Mouse (Mus musculus): Measurements from ENCODE around the gene Frmd4b. TPM values are rescaled to one million over a fixed set of nuclear protein-coding genes. Genes with fewer than 3 reads are reported as not detected.
"Not testable (repeated sequence)": the region's sequence is repeated elsewhere in the genome, so short reads cannot be mapped to it uniquely, and the experiment has no call there.

Gene Frmd4b
- polyA plus RNA-seq, 1 experiment from 2014 or later, result 15.7 TPM

DNA sequence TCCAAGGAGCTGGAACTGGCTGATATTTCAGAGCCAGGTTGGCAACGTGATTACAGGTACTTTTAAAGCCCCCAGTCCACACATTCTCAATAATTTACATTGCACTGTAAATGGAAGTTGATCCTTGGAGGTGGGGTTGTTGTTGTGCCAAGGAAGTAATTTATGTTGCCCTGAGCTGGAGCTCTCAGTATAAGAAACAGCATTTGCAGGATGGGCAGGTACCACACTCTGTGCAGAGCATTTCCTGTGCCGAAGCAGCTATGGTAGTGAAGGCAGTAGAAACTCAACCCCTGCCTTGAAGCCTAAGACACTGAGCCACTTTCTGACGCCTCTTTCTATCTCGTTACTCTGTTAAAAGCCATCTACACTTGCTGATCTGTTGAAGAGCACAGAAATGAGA lies 341.6 kb downstream of the Frmd4b start:
- H3K27ac ChIP-seq, result no peak overlapping the region
- H3K4me2 ChIP-seq, result no peak overlapping the region
- no peak for ATAC-seq (ENCODE audit: borderline replicate concordance, extremely low read depth, low FRiP score, low TSS enrichment)
- WGBS, result 55% methylated on average over 4 of the region's 4 CpGs
- H3K36me3 ChIP-seq, result no peaks in the 10 kb centered on the region
- H3K27me3 ChIP-seq, result no peaks in the 10 kb centered on the region; the same call in 1 of the 2 replicates
- H3K9me3 ChIP-seq, result no peaks in the 10 kb centered on the region
- no peak overlapping the region for H3K9ac ChIP-seq
- peaks cover 36% of the 10 kb centered on the region for H3K4me1 ChIP-seq
- H3K4me3 ChIP-seq, result no peak overlapping the region

DNA sequence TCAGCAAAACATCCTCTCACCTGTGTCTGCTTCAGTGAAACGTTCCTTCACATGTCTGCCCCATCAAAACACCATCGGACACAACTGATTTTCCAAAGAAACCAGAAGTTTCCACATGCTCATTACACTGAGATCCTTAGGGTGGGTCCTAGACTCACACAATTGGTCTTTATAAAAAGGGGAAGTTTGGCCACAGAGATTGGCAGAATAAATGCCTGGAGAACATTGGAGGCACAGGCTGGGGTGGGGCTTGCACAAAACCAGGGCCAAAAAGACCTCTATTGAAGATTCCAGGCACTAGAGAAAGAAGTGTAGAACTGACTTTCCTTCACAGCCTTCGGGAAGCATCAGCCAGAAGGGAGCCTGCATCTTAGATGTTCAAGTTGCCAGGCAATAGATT lies 343.6 kb downstream of the Frmd4b start:
- ATAC-seq (ENCODE audit: borderline replicate concordance, extremely low read depth, low FRiP score, low TSS enrichment), result no peak
- H3K27ac ChIP-seq, result no peak overlapping the region
- no peaks in the 10 kb centered on the region for H3K9me3 ChIP-seq
- H3K4me1 ChIP-seq, result peaks cover 29% of the 10 kb centered on the region
- WGBS, result 69% methylated on average over 3 of the region's 3 CpGs
- no peak overlapping the region for H3K4me3 ChIP-seq
- H3K9ac ChIP-seq, result no peak overlapping the region
- no peaks in the 10 kb centered on the region for H3K36me3 ChIP-seq
- no peak overlapping the region for H3K4me2 ChIP-seq
- H3K27me3 ChIP-seq, result no peaks in the 10 kb centered on the region; the same call in 1 of the 2 replicates

DNA sequence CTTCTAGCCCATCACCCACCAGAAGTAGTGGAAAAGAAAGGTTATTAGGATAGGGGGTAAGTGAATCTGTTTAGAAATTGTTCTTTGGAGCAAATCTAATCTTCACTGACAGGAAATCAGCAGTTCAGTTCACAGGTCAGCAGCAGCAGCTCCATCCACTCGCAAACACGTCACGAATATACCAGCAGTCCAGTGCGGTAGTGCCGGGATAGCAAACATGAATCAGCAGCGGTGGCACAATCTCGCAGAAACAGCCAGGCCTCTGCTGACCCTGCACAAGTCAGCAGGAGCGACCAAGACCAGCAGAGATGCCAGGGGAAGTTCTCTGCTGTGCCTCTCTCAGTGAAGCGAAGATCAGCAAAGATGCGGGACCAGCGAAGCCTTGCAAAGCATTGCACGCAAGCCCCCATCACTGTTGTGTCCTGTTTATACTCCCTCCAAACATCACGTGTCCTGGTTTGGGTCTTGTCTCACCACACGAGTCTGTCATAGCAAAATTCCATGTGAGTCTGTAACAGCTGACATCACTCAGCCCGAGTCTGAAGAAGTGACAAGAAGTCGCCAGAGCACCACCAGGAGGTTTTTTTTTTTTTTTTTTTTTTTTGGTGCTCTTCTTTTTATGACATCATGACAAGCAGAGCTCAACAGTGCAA lies 344.2 kb downstream of the Frmd4b start:
- H3K9me3 ChIP-seq, result no peaks in the 10 kb centered on the region
- H3K27me3 ChIP-seq, result no peaks in the 10 kb centered on the region; the same call in 1 of the 2 replicates
- H3K4me2 ChIP-seq, result peak overlapping the region; percentile 22; the same call in 1 of the 2 replicates
- WGBS, result 36% methylated on average over 16 of the region's 16 CpGs
- peak; percentile 72; the same call in 1 of the 2 replicates for ATAC-seq (ENCODE audit: borderline replicate concordance, extremely low read depth, low FRiP score, low TSS enrichment)
- no peaks in the 10 kb centered on the region for H3K36me3 ChIP-seq
- H3K4me1 ChIP-seq, result peaks cover 24% of the 10 kb centered on the region
- no peak overlapping the region for H3K4me3 ChIP-seq
- H3K9ac ChIP-seq, result no peak overlapping the region
- peak overlapping the region; percentile 57 for H3K27ac ChIP-seq

DNA sequence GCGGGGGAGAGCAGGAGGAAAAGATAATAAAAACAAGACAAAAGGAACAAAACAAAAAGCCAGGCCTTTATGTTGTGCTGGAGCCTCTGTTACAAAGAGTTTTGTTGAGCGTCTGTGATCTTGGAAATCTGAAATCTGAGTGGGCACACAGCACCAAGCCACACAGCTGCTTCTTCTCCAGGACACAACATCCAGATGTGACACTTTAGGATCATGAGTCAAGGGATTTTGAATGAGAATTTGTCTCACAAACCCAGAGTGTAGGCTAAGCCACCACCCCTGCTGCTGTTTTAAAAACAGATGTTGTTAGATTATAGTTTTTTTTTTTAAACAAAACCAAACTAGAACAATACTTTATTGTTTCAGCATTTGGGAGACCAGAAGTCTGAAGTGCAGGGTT lies 345.0 kb downstream of the Frmd4b start:
- Histone ChIP-seq H3K9ac (no peak overlapping the region), H3K27me3 (no peaks in the 10 kb centered on the region; the same call in 1 of the 2 replicates), H3K4me3 (no peak overlapping the region), H3K4me2 (no peak overlapping the region), H3K4me1 (peaks cover 21% of the 10 kb centered on the region), H3K27ac (peak overlapping the region; percentile 57), H3K36me3 (no peaks in the 10 kb centered on the region), H3K9me3 (no peaks in the 10 kb centered on the region)
- peak; percentile 68; the same call in 1 of the 2 replicates for ATAC-seq (ENCODE audit: borderline replicate concordance, extremely low read depth, low FRiP score, low TSS enrichment)
- 49% methylated on average over 2 of the region's 2 CpGs for WGBS

- Histone ChIP-seq H3K27ac (no peak overlapping the region), H3K4me1 (peaks cover 12% of the 10 kb centered on the region), H3K9ac (no peak overlapping the region), H3K36me3 (no peaks in the 10 kb centered on the region), H3K9me3 (no peaks in the 10 kb centered on the region), H3K4me3 (no peak overlapping the region), H3K4me2 (no peak overlapping the region), H3K27me3 (no peaks in the 10 kb centered on the region)
- WGBS, result 71% methylated on average over 11 of the region's 11 CpGs
- no peak for ATAC-seq (ENCODE audit: borderline replicate concordance, extremely low read depth, low FRiP score, low TSS enrichment)
Observed at GRCm38 (mm10) chr6:97269596-97269995, 347.7 kb downstream of the Frmd4b start.

GRCm38 (mm10) chr6:97267132-97267531 lies 350.2 kb downstream of the Frmd4b start:
- ATAC-seq (ENCODE audit: borderline replicate concordance, extremely low read depth, low FRiP score, low TSS enrichment), result no peak
- H3K9me3 ChIP-seq, result no peaks in the 10 kb centered on the region
- 73% methylated on average over 2 of the region's 2 CpGs for WGBS
- no peak overlapping the region for H3K27ac ChIP-seq
- no peak overlapping the region for H3K4me3 ChIP-seq
- no peak overlapping the region for H3K4me2 ChIP-seq
- no peaks in the 10 kb centered on the region for H3K36me3 ChIP-seq
- no peaks in the 10 kb centered on the region for H3K4me1 ChIP-seq
- H3K27me3 ChIP-seq, result no peaks in the 10 kb centered on the region
- H3K9ac ChIP-seq, result no peak overlapping the region

DNA sequence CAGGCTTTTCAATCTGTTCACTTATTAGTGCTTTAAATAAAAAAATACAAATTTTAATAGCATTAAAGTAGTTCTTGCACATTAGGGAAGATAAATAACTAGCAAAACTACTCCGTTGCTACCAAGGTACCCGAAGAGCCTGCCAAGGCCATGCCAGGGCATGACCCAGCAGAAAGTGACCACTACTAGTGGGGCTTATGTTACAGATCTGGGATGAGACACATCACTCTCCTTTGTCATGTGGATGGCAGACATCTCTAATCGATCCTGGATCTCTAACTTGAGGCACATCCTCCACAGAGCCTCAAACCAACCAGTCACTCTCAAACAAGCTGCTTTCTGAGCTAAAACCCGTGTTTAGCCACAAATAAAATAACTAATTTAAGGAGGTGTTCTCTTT lies 350.7 kb downstream of the Frmd4b start:
- H3K9ac ChIP-seq, result no peak overlapping the region
- 71% methylated on average over 4 of the region's 4 CpGs for WGBS

GRCm38 (mm10) chr6:97265705-97266104 lies 351.6 kb downstream of the Frmd4b start:
- no peaks in the 10 kb centered on the region for H3K4me1 ChIP-seq
- no peak overlapping the region for H3K4me3 ChIP-seq
- no peak overlapping the region for H3K9ac ChIP-seq
- WGBS, result 65% methylated on average over 3 of the region's 3 CpGs
- H3K4me2 ChIP-seq, result no peak overlapping the region
- H3K27ac ChIP-seq, result no peak overlapping the region
- no peak for ATAC-seq (ENCODE audit: borderline replicate concordance, extremely low read depth, low FRiP score, low TSS enrichment)
- no peaks in the 10 kb centered on the region for H3K9me3 ChIP-seq
- H3K27me3 ChIP-seq, result no peaks in the 10 kb centered on the region
- no peaks in the 10 kb centered on the region for H3K36me3 ChIP-seq

More for the DNA sequence above, 350.7 kb downstream of the Frmd4b start:
- H3K4me1 ChIP-seq, result no peaks in the 10 kb centered on the region
- H3K27me3 ChIP-seq, result no peaks in the 10 kb centered on the region
- H3K27ac ChIP-seq, result no peak overlapping the region
- no peak overlapping the region for H3K4me3 ChIP-seq
- H3K9me3 ChIP-seq, result no peaks in the 10 kb centered on the region
- ATAC-seq (ENCODE audit: borderline replicate concordance, extremely low read depth, low FRiP score, low TSS enrichment), result no peak
- no peaks in the 10 kb centered on the region for H3K36me3 ChIP-seq
- no peak overlapping the region for H3K4me2 ChIP-seq

DNA sequence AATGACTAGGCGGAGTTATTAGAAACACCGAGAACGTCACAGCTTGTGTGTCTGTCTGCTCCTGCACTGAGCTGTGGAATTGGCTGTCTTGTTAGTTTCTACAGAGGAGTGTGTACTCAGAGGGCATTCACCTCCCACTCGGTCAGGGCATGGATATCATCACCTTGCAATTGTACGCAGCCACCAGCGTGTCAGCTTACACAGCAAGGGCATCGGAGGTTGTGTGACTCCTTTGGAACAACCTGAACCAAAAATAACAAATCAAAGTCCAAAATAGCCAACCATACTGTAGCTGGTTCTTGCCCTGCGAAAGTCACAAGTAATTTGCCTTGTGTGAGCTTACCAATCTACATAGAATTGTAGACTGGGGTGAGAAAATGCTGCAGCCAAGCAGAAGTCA lies 352.1 kb downstream of the Frmd4b start:
- 52% methylated on average over 8 of the region's 8 CpGs for WGBS
- H3K9ac ChIP-seq, result no peak overlapping the region
- no peaks in the 10 kb centered on the region for H3K36me3 ChIP-seq
- no peak overlapping the region for H3K4me2 ChIP-seq
- no peak for ATAC-seq (ENCODE audit: borderline replicate concordance, extremely low read depth, low FRiP score, low TSS enrichment)
- H3K27ac ChIP-seq, result no peak overlapping the region
- no peaks in the 10 kb centered on the region for H3K9me3 ChIP-seq
- no peaks in the 10 kb centered on the region for H3K27me3 ChIP-seq
- H3K4me1 ChIP-seq, result no peaks in the 10 kb centered on the region
- no peak overlapping the region for H3K4me3 ChIP-seq

- not testable (repeated sequence) for H3K36me3 ChIP-seq; H3K9me3 ChIP-seq; H3K27me3 ChIP-seq; ATAC-seq (ENCODE audit: borderline replicate concordance, extremely low read depth, low FRiP score, low TSS enrichment); H3K4me2 ChIP-seq; H3K4me3 ChIP-seq; H3K27ac ChIP-seq; H3K9ac ChIP-seq; H3K4me1 ChIP-seq
Observed at GRCm38 (mm10) chr6:97263750-97264149, 353.6 kb downstream of the Frmd4b start.

DNA sequence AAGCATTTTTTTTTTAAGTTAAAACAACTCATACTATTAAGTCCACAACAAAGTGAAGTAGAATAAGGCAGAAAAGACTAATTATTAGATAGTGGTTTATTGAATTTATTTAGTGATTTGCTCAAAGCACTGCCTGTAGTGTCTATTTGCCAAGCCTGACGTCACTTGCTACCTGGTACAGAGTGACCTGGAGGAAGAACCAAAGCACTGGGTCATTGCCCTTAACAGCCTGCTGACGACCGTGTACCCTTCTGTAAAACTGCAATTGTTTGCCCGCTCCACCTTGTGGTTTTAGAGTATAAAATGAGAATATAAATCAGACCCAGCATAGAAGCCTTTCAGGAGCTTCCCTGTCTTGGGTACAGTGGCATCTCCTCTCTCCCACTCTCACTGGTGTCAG lies 355.1 kb downstream of the Frmd4b start:
- Histone ChIP-seq H3K4me3 (no peak overlapping the region), H3K9me3 (no peaks in the 10 kb centered on the region), H3K27me3 (no peaks in the 10 kb centered on the region), H3K9ac (no peak overlapping the region), H3K4me1 (no peaks in the 10 kb centered on the region), H3K4me2 (no peak overlapping the region), H3K27ac (no peak overlapping the region), H3K36me3 (no peaks in the 10 kb centered on the region)
- no peak for ATAC-seq (ENCODE audit: borderline replicate concordance, extremely low read depth, low FRiP score, low TSS enrichment)
- WGBS, result 70% methylated on average over 4 of the region's 4 CpGs

DNA sequence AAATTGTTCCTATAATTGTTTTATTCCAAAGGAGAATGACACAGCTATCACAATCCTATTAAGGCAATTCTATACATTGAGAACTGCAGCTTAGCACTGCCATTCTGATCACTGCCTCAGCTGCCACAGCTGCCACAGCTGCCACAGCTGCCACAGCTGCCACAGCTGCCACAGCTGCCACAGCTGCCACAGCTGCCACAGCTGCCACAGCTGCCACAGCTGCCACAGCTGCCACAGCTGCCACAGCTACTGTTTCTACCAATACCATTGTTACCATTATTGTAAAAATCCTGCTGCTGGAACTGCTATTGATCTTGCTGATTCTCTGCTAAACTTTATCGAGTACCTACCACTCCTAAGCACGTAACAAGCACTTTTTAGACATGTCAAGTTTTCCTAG lies 357.4 kb downstream of the Frmd4b start:
- H3K9ac ChIP-seq; H3K4me2 ChIP-seq; H3K4me3 ChIP-seq; H3K9me3 ChIP-seq; H3K36me3 ChIP-seq; H3K4me1 ChIP-seq; ATAC-seq (ENCODE audit: borderline replicate concordance, extremely low read depth, low FRiP score, low TSS enrichment); H3K27ac ChIP-seq; H3K27me3 ChIP-seq: not testable (repeated sequence)
- 77% methylated on average over 2 of the region's 2 CpGs for WGBS

DNA sequence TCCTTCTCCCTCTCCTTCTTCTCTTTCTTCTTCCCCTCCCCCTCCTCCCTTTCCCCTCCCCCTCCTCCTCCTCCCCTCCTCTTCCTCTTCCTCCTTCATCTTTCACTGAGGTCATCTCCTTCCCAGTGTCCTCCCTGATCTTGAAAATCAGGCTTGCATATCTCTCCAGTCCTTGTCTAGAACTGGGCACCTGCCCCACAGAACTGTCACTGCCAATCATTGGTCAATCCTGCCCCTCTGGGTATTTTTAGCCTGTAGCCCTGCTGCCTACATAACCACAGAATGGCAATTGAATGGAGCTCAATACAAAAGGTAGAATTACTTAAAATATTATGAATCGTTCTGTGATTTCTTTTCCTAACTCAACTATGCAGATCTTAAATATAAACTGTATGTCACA lies 358.9 kb downstream of the Frmd4b start:
- no peak overlapping the region for H3K4me3 ChIP-seq
- no peak overlapping the region for H3K4me2 ChIP-seq
- 70% methylated on average over 1 of the region's 1 CpGs for WGBS
- H3K4me1 ChIP-seq, result no peaks in the 10 kb centered on the region
- no peak for ATAC-seq (ENCODE audit: borderline replicate concordance, extremely low read depth, low FRiP score, low TSS enrichment)
- H3K27me3 ChIP-seq, result no peaks in the 10 kb centered on the region
- no peak overlapping the region for H3K27ac ChIP-seq
- no peaks in the 10 kb centered on the region for H3K9me3 ChIP-seq
- no peaks in the 10 kb centered on the region for H3K36me3 ChIP-seq
- H3K9ac ChIP-seq, result no peak overlapping the region
